Mouse (Mus musculus): ENCODE measurements at regions not wholly inside any gene's neighbourhood (a gene's known extent, or its start where the extent isn't known, plus 50 kb on each side); places are given as distances from the start of the nearest gene placed in this dataset.

DNA sequence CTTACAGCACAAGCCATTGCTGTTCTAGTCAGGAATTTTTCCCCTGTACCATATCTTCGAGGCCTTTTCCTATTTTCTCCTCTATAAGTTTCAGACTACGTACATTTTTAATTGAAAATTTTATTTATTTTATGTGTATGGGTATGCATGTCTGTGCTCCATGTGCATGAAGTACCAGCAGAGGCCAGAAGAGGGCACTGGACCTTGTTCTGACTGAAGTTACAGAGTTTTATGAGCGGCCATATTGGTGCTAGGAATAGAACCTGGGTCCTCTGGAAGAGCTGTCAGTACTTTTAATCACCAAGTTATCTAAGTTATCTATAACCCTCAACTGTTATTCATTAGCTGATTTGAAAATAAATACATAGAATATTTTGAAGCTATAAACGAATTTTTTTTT is 108.5 kb downstream of the Kcnrg start:
- Histone ChIP-seq H3K36me3 (ENCODE audit: control insufficient read depth, insufficient read depth, low read length) (no peaks in the 10 kb centered on the region), H3K9ac (ENCODE audit: low read length) (no peak overlapping the region), H3K27ac (replicated peaks) (no peak overlapping the region), H3K9me3 (ENCODE audit: control insufficient read depth, low read length) (no peaks in the 10 kb centered on the region), H3K4me3 (ENCODE audit: low read depth, low read length) (no peak overlapping the region), H3K27me3 (ENCODE audit: control insufficient read depth, insufficient read depth, low read length) (no peaks in the 10 kb centered on the region), H3K4me2 (replicated peaks; ENCODE audit: low read depth) (no peak overlapping the region), H3K4me1 (replicated peaks; ENCODE audit: control insufficient read depth, insufficient read depth) (no peaks in the 10 kb centered on the region)
- 94% methylated on average over 4 of the region's 4 CpGs for WGBS
- DNase-seq (ENCODE audit: low spot score) (no peak), ATAC-seq (ENCODE audit: low FRiP score, low TSS enrichment) (no peak)
- TF ChIP-seq CTCF (IDR thresholded peaks at IDR 0.05; ENCODE audit: low read depth) (peak; percentile 22), EP300 (optimal IDR thresholded peaks at IDR 0.05) (no peak)

DNA sequence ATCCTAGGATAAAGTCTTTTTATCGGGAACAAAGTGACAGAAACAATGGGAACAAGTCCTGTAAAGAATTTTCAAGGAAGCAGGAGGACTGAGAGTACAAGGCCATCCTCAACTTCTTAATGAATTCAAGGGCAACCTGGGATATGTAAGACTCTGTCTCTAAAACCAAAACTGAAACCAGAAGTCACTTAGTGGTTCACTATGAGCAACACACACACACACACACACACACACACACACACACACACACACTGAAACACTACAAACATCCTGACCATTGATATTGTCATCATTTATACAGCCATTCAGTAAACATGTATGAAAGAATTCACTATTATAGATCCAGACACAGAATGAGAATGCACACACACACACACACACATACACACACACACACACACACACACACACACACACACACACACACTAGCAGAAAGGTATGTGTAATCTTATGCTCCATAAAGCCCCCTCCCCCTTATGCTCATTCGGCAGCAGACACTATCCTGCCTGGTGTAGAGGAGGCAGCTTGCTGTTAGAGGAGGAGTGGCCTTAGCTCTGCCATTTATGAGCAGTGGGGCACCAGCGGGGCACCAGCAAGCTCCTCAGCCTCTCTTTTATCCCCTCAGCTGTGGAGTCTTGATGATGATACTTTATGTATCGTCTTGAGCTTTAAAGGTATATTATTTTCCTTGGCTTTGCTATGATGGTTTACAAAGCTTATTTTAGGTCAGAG is 111.3 kb downstream of the Kcnrg start:
- Histone ChIP-seq H3K27me3 (ENCODE audit: control insufficient read depth, insufficient read depth, low read length) (no peaks in the 10 kb centered on the region), H3K4me3 (ENCODE audit: low read depth, low read length) (no peak overlapping the region), H3K4me1 (replicated peaks; ENCODE audit: control insufficient read depth, insufficient read depth) (no peaks in the 10 kb centered on the region), H3K4me2 (replicated peaks; ENCODE audit: low read depth) (no peak overlapping the region), H3K9me3 (ENCODE audit: control insufficient read depth, low read length) (no peaks in the 10 kb centered on the region), H3K27ac (replicated peaks) (no peak overlapping the region), H3K9ac (ENCODE audit: low read length) (no peak overlapping the region), H3K36me3 (ENCODE audit: control insufficient read depth, insufficient read depth, low read length) (no peaks in the 10 kb centered on the region)
- DNase-seq (ENCODE audit: low spot score) = no peak
- 60% methylated on average over 4 of the region's 4 CpGs for WGBS
- no peak for TF ChIP-seq EP300 (optimal IDR thresholded peaks at IDR 0.05)
- TF ChIP-seq CTCF (IDR thresholded peaks at IDR 0.05; ENCODE audit: low read depth) = no peak
- no peak for ATAC-seq (ENCODE audit: low FRiP score, low TSS enrichment)

DNA sequence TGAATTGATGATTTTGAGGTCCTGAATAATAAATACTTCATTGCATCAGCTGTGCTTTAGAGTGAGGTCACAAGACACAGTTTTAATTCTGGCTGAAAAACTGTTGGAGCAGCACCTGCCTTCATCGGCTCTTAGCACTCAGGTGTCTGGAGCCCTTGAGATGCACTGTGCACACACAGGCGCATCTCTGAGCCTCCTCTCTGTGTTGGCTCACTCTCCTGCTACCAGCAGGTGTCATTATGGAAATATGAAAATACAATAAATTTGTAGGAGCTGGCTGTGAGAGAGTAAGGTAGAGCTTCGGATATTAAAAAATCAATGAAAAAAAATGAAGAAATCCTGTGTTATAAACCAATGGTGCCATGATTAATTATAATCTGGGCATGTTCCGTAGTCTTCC is 114.0 kb downstream of the Kcnrg start:
- H3K27ac ChIP-seq (replicated peaks) = no peak overlapping the region
- no peak for ATAC-seq (ENCODE audit: low FRiP score, low TSS enrichment)
- no peaks in the 10 kb centered on the region for H3K27me3 ChIP-seq (ENCODE audit: control insufficient read depth, insufficient read depth, low read length)
- no peaks in the 10 kb centered on the region for H3K4me1 ChIP-seq (replicated peaks; ENCODE audit: control insufficient read depth, insufficient read depth)
- DNase-seq (ENCODE audit: low spot score) = no peak
- no peaks in the 10 kb centered on the region for H3K36me3 ChIP-seq (ENCODE audit: control insufficient read depth, insufficient read depth, low read length)
- no peak for TF ChIP-seq EP300 (optimal IDR thresholded peaks at IDR 0.05)
- TF ChIP-seq CTCF (IDR thresholded peaks at IDR 0.05; ENCODE audit: low read depth) = 0 out of 2 replicates have a peak, but pooled peaks have one; percentile 16
- H3K4me3 ChIP-seq (ENCODE audit: low read depth, low read length) = no peak overlapping the region
- H3K4me2 ChIP-seq (replicated peaks; ENCODE audit: low read depth) = no peak overlapping the region
- H3K9me3 ChIP-seq (ENCODE audit: control insufficient read depth, low read length) = no peaks in the 10 kb centered on the region
- 73% methylated on average over 4 of the region's 4 CpGs for WGBS
- no peak overlapping the region for H3K9ac ChIP-seq (ENCODE audit: low read length)

DNA sequence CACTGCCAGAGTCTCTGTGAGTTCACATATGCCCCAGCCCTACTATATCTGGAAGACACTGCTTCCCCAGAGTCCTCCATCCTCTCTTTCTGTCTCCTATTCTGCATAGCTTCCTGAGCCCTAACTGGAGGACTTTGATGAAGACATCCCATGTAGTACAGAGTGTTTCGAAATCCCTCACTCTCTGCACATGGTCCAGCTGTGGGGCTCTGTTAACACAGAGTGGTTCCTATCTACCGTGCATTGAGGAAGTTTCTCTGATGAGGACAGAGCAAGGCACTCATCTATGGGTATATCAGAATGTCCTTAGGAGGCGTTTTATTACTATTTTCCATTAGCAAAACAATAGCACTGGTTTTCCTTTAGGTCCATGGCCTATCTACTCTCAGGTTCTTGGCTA is 117.7 kb downstream of the Kcnrg start:
- H3K36me3 ChIP-seq (ENCODE audit: control insufficient read depth, insufficient read depth, low read length) = no peaks in the 10 kb centered on the region
- H3K27ac ChIP-seq (replicated peaks) = no peak overlapping the region
- TF ChIP-seq CTCF (IDR thresholded peaks at IDR 0.05; ENCODE audit: low read depth) (no peak), EP300 (optimal IDR thresholded peaks at IDR 0.05) (no peak)
- ATAC-seq (ENCODE audit: low FRiP score, low TSS enrichment) (no peak), DNase-seq (ENCODE audit: low spot score) (no peak)
- no peak overlapping the region for H3K4me3 ChIP-seq (ENCODE audit: low read depth, low read length)
- no peak overlapping the region for H3K4me2 ChIP-seq (replicated peaks; ENCODE audit: low read depth)
- H3K4me1 ChIP-seq (replicated peaks; ENCODE audit: control insufficient read depth, insufficient read depth) = no peaks in the 10 kb centered on the region
- 79% methylated on average over 3 of the region's 3 CpGs for WGBS
- no peaks in the 10 kb centered on the region for H3K27me3 ChIP-seq (ENCODE audit: control insufficient read depth, insufficient read depth, low read length)
- no peaks in the 10 kb centered on the region for H3K9me3 ChIP-seq (ENCODE audit: control insufficient read depth, low read length)
- no peak overlapping the region for H3K9ac ChIP-seq (ENCODE audit: low read length)

DNA sequence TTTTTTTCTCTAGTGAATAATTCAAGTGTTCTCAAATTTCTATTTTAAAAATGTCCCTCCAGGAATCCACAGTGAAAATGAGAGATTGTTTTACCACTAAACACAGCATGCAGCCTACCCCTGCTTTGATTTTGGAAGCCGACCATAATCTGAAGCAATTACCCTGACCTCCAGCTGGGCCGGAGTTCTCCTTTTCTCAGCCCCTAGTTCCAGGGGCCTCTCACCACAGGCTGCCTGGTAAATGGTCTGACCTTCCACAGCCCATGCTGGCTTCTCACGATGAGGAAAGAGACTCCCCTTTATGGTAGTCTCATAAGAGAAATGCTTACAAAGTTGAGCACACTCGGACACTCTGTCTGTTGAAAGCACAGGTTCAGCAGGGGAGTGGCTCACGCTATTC is 121.3 kb downstream of the Kcnrg start:
- Histone ChIP-seq H3K4me2 (replicated peaks; ENCODE audit: low read depth) (no peak overlapping the region), H3K9ac (ENCODE audit: low read length) (no peak overlapping the region), H3K4me1 (replicated peaks; ENCODE audit: control insufficient read depth, insufficient read depth) (no peaks in the 10 kb centered on the region), H3K4me3 (ENCODE audit: low read depth, low read length) (no peak overlapping the region), H3K27ac (replicated peaks) (no peak overlapping the region), H3K9me3 (ENCODE audit: control insufficient read depth, low read length) (no peaks in the 10 kb centered on the region), H3K27me3 (ENCODE audit: control insufficient read depth, insufficient read depth, low read length) (no peaks in the 10 kb centered on the region), H3K36me3 (ENCODE audit: control insufficient read depth, insufficient read depth, low read length) (no peaks in the 10 kb centered on the region)
- 51% methylated on average over 5 of the region's 5 CpGs for WGBS
- DNase-seq (ENCODE audit: low spot score) = no peak
- no peak for TF ChIP-seq EP300 (optimal IDR thresholded peaks at IDR 0.05)
- ATAC-seq (ENCODE audit: low FRiP score, low TSS enrichment) = no peak

DNA sequence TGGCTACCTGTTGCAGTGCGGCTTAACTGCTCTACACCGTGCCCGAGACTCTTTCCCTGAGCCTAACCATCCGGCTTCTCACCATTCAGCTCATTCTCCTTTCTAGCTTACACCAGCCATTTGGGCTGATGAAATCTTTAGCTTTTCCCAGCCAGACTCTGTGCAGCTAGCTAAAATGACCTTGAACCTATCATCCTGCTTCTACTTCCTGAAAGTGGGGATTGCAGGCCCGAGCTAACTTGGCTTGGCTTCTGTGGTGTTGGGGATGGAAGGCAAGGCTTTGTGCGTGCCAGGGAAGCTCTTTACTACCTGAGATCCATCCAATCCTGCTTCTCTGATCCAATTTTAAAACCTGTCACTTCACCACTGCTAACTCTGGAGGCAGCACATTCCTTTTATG is 128.3 kb downstream of the Kcnrg start:
- DNase-seq (ENCODE audit: low spot score) = no peak

More for the DNA sequence above, 128.3 kb downstream of the Kcnrg start:
- Histone ChIP-seq H3K4me3 (ENCODE audit: low read depth, low read length) (no peak overlapping the region), H3K4me1 (replicated peaks; ENCODE audit: control insufficient read depth, insufficient read depth) (no peaks in the 10 kb centered on the region), H3K36me3 (ENCODE audit: control insufficient read depth, insufficient read depth, low read length) (no peaks in the 10 kb centered on the region), H3K9ac (ENCODE audit: low read length) (no peak overlapping the region), H3K9me3 (ENCODE audit: control insufficient read depth, low read length) (no peaks in the 10 kb centered on the region), H3K27ac (replicated peaks) (no peak overlapping the region), H3K4me2 (replicated peaks; ENCODE audit: low read depth) (no peak overlapping the region), H3K27me3 (ENCODE audit: control insufficient read depth, insufficient read depth, low read length) (no peaks in the 10 kb centered on the region)
- no peak for ATAC-seq (ENCODE audit: low FRiP score, low TSS enrichment)
- TF ChIP-seq EP300 (optimal IDR thresholded peaks at IDR 0.05) = no peak
- no peak for TF ChIP-seq CTCF (IDR thresholded peaks at IDR 0.05; ENCODE audit: low read depth)
- WGBS = 81% methylated on average over 6 of the region's 6 CpGs

All from stomach, postnatal 0 days (tissue).